Mouse (Mus musculus) intestine, embryonic 15.5 days (tissue): ENCODE measurements around the gene Maml1. TPM values are rescaled to one million over a fixed set of nuclear protein-coding genes. Genes with fewer than 3 reads are reported as not detected.
A peak's percentile ranks its signal among the peaks of the same experiment; 100 is the strongest.

Experiments
- ATAC-seq: fragments of 200-750 bp; cut with Nextera tagmentation; 2 replicates; pipeline ENCODE4 v1.8.0; 2017; ENCODE audit warnings: moderate TSS enrichment, moderate library complexity
- H3K27ac ChIP-seq: fragments of 300-500 bp; sonication (generic); 2 replicates; pipeline ENCODE4 v1.5.1; 2015; ENCODE audit warnings: mild to moderate bottlenecking, inconsistent platforms
- H3K27me3 ChIP-seq: fragments of 300-500 bp; sonication (generic); replicated peaks from 2 replicates; pipeline ENCODE4 v1.6.1; 2015; ENCODE audit warnings: inconsistent platforms
- H3K36me3 ChIP-seq: fragments of 300-500 bp; sonication (generic); 2 replicates; pipeline ENCODE4 v1.6.1; 2015; ENCODE audit warnings: inconsistent platforms
- H3K4me1 ChIP-seq: fragments of 300-500 bp; sonication (generic); replicated peaks from 2 replicates; pipeline ENCODE4 v1.6.1; 2015; ENCODE audit warnings: inconsistent platforms
- H3K4me2 ChIP-seq: fragments of 300-500 bp; sonication (generic); replicated peaks from 2 replicates; pipeline ENCODE4 v1.6.1; 2015; ENCODE audit warnings: mild to moderate bottlenecking, inconsistent platforms
- H3K4me3 ChIP-seq: fragments of 300-500 bp; sonication (generic); replicated peaks from 2 replicates; pipeline ENCODE4 v1.5.1; 2015; ENCODE audit warnings: inconsistent platforms
- H3K9ac ChIP-seq: fragments of 300-500 bp; sonication (generic); 2 replicates; pipeline ENCODE4 v1.6.1; 2015; ENCODE audit warnings: inconsistent platforms
- H3K9me3 ChIP-seq: fragments of 300-500 bp; sonication (generic); 2 replicates; pipeline ENCODE4 v1.6.1; 2016; ENCODE audit warnings: inconsistent platforms
- WGBS: fragments of 180-500 bp; shearing (Covaris S2); methylation state at CpG from one replicate; pipeline ENCODE4 v1.1.7; 2015; 5-methylcytosine and 5-hydroxymethylcytosine counted together
- polyA plus RNA-seq: library from polyadenylated mRNA; unstranded; fragments of >200 nt; fragmentation: Nextera tagmentation; extraction: Ambion mirVana; gene quantifications from 2 replicates; pipeline ENCODE4 v1.2.1, GENCODE M21; 2015

The Maml1 gene
- polyA plus RNA-seq, 1 experiment from 2014 or later, result 4.3 TPM

DNA sequence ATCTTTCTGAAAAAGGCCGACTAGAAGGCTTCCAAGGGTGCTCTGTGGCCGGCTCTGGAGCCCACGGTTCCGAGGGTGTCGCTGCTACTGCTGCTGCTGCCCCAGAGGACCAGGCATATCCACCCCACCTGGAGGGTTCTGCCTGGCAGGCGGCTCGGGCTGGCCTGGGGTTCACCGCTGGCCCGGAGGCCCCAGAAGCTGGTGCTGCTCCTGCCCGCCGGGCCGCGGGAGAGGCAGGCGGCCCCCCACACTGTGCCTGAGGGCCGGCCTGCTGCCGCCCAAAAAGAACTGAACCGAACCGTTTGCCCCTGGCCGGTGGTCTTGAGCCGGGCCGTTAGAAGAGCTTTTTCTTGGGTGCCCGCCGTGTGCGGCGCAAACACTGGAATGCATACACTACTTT lies 57.5 kb downstream of the Maml1 start:
- no peak for ATAC-seq
- H3K9ac ChIP-seq, result no peak overlapping the region
- 0 out of 2 replicates have a peak, but pooled peaks cover 10% of the 10 kb centered on the region for H3K27me3 ChIP-seq
- H3K27ac ChIP-seq, result no peak overlapping the region
- WGBS, result 96% methylated on average over 25 of the region's 25 CpGs
- no peak overlapping the region for H3K4me2 ChIP-seq
- no peak overlapping the region for H3K4me3 ChIP-seq
- H3K4me1 ChIP-seq, result peaks cover 24% of the 10 kb centered on the region
- no peaks in the 10 kb centered on the region for H3K9me3 ChIP-seq
- peaks cover 34% of the 10 kb centered on the region for H3K36me3 ChIP-seq

DNA sequence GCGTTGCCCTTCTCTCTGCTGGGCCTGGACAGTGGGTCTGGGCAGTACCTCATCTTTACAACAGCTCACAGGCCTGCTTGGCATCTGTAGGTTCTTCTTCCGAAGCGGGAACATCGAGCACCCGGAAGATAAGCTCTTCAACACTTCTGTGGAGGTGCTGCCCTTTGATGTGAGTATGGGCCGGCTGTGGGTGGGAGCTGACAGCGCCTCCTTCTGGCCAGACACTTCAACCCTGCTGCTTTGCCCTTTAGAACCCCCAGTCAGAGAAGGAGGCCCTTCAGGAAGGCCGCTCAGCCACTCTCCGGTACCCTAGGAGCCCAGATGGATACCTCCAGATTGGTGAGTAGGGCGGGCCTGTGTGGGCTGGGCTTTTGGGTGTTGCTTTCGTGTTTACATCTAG lies 58.1 kb downstream of the Maml1 start:
- no peaks in the 10 kb centered on the region for H3K9me3 ChIP-seq
- H3K4me2 ChIP-seq, result no peak overlapping the region
- no peak overlapping the region for H3K4me3 ChIP-seq
- H3K27ac ChIP-seq, result no peak overlapping the region
- H3K36me3 ChIP-seq, result peaks cover 34% of the 10 kb centered on the region
- 88% methylated on average over 11 of the region's 11 CpGs for WGBS
- H3K4me1 ChIP-seq, result peaks cover 24% of the 10 kb centered on the region
- 0 out of 2 replicates have a peak, but pooled peaks cover 10% of the 10 kb centered on the region for H3K27me3 ChIP-seq
- H3K9ac ChIP-seq, result no peak overlapping the region
- ATAC-seq, result no peak

DNA sequence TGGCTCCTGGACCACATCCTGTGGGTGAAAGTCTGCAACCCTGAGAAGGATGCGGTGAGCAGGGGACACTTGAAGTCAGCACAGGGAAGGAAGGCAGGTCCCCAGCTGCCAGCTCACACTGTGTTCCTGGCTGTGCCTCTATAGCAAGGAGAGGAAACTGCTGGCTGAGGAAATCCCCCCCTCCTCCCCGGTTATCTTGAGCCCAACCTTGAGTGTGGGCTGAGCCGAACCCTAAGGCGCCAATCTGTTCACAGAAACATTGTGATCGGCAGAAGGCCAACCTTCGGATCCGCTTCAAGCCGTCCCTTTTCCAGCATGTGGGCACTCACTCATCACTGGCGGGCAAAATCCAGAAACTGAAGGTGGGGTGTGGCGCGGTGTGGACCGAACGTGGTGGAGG lies 59.1 kb downstream of the Maml1 start:
- H3K4me1 ChIP-seq, result peaks cover 26% of the 10 kb centered on the region
- peaks cover 34% of the 10 kb centered on the region for H3K36me3 ChIP-seq
- 0 out of 2 replicates have a peak, but pooled peaks cover 6% of the 10 kb centered on the region for H3K27me3 ChIP-seq
- H3K27ac ChIP-seq, result no peak overlapping the region
- no peak overlapping the region for H3K4me3 ChIP-seq
- H3K4me2 ChIP-seq, result no peak overlapping the region
- H3K9me3 ChIP-seq, result no peaks in the 10 kb centered on the region
- no peak overlapping the region for H3K9ac ChIP-seq
- WGBS, result 97% methylated on average over 13 of the region's 13 CpGs
- no peak for ATAC-seq

DNA sequence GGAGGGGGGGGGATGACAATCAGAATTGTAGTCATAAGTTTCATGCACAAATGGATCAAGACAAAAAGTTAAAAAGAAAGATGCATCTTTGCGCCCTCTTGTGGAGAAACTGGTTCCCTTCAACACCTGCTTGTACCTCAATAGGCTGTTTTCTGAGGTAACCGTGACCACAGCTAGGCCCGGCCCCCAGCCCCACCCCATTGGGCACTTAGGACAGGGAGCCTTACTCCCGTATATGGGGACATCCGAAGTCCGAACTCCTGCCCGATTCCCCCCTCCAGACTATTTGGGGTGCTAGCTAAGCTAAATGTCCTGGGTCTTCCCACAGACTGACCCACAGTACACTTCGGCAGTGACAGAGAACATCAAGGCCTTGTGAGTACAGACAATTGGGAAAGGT lies 60.7 kb downstream of the Maml1 start:
- H3K4me1 ChIP-seq, result peaks cover 28% of the 10 kb centered on the region
- no peak overlapping the region for H3K9ac ChIP-seq
- peak; percentile 26; the same call in 1 of the 2 replicates for ATAC-seq
- no peaks in the 10 kb centered on the region for H3K9me3 ChIP-seq
- no peak overlapping the region for H3K4me3 ChIP-seq
- 25% methylated on average over 8 of the region's 8 CpGs for WGBS
- no peaks in the 10 kb centered on the region for H3K27me3 ChIP-seq
- peaks cover 34% of the 10 kb centered on the region for H3K36me3 ChIP-seq
- no peak overlapping the region for H3K27ac ChIP-seq
- peak overlapping the region; percentile 62 for H3K4me2 ChIP-seq

DNA sequence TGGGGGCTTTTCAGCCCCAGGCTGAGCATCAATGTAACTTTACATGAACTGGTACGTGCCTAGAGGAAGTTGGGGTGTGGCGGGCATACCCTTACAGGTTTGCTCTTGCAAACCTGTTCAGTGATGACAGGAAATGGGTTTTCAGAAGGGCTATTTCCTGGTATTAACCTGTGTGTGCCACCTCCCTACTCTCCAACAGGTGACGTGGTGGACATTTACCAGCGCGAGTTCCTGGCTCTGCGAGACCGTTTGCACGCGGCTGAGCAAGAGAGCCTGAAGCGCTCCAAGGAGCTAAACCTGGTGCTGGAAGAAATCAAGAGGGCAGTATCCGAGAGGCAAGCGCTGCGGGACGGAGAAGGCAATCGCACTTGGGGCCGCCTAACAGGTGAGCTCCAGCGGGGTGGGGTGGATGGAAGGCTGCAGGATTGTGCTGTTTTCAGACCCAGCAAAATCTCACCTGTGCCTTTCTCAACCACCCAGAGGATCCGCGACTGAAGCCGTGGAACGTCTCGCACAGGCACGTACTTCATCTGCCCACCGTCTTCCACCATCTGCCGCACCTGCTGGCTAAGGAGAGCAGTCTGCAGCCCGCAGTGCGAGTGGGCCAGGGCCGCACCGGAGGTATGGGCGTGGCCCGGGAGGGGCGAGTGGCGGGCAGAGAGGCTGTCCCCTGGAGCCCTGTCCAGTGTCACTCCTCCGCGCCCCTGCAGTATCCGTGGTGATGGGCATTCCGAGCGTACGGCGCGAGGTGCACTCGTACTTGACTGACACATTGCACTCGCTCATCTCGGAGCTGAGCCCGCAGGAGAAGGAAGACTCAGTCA lies 61.4 kb downstream of the Maml1 start:
- H3K4me1 ChIP-seq, result peaks cover 31% of the 10 kb centered on the region
- WGBS, result 40% methylated on average over 45 of the region's 45 CpGs
- no peaks in the 10 kb centered on the region for H3K27me3 ChIP-seq
- no peak overlapping the region for H3K9ac ChIP-seq
- H3K4me2 ChIP-seq, result peak overlapping the region; percentile 62
- H3K9me3 ChIP-seq, result no peaks in the 10 kb centered on the region
- H3K4me3 ChIP-seq, result peak overlapping the region; percentile 17
- H3K36me3 ChIP-seq, result peaks cover 34% of the 10 kb centered on the region
- H3K27ac ChIP-seq, result no peak overlapping the region
- ATAC-seq, result peak; percentile 46

DNA sequence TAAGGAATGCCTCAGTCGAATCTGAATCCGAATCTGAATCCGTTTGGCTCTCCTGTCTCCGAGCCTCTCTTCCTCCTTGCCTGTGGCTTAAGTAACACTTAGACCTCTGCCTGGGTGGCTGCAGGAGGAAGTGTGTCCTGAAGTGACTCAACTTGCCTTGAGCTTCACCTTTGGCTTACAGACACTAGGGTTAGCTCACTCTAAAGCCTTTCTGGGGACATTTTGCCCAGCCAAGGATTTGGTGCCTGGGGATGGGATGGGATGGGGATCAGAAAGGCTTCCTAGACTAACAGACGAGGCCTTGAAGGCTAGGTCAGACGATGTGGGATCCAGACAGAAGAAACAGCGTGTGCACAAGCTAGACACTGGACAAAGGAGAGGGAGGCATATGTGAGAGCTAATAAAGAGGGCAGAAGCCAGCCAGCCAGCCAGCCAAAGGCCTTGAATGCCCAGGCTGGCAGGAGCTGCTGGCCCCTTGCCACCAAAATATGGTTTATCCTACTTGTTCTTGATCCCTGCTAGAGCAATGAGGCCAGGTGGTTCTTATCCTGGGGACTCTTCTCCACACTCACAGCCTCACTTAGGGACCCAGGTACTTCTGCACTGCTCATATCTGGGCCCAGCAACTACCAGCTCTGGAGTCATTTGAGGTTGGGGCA lies 62.7 kb downstream of the Maml1 start:
- H3K4me1 ChIP-seq, result peaks cover 31% of the 10 kb centered on the region
- no peak overlapping the region for H3K9ac ChIP-seq
- H3K27me3 ChIP-seq, result no peaks in the 10 kb centered on the region
- H3K9me3 ChIP-seq, result no peaks in the 10 kb centered on the region
- peaks cover 27% of the 10 kb centered on the region for H3K36me3 ChIP-seq
- H3K4me2 ChIP-seq, result no peak overlapping the region; the same call in 1 of the 2 replicates
- no peak for ATAC-seq
- no peak overlapping the region for H3K4me3 ChIP-seq
- no peak overlapping the region for H3K27ac ChIP-seq
- 46% methylated on average over 7 of the region's 7 CpGs for WGBS

DNA sequence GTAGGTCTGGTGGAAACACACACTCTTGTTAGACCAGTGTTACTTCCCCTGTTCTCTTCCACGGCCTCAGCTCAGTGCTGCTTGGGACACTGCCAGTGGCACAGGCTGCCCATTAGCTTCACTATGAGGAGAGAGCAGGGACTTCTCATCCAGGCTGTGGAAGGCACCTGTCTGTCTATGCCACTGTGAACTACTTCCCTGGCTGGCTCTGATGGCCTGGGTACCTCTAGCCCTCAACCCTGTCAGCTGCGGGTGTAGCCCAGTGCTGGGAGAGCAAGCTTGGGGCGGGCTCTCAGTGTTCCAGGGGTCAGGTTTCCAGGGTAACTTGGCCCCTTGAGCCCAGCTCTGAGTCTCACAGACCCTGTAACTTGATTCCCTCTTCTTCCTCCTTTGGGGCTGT lies 63.3 kb downstream of the Maml1 start:
- no peak for ATAC-seq
- Histone ChIP-seq H3K4me3 (no peak overlapping the region), H3K4me2 (no peak overlapping the region), H3K27me3 (no peaks in the 10 kb centered on the region), H3K4me1 (peaks cover 35% of the 10 kb centered on the region), H3K9ac (no peak overlapping the region), H3K27ac (no peak overlapping the region), H3K9me3 (no peaks in the 10 kb centered on the region), H3K36me3 (peaks cover 21% of the 10 kb centered on the region)
- 44% methylated on average over 3 of the region's 3 CpGs for WGBS

DNA sequence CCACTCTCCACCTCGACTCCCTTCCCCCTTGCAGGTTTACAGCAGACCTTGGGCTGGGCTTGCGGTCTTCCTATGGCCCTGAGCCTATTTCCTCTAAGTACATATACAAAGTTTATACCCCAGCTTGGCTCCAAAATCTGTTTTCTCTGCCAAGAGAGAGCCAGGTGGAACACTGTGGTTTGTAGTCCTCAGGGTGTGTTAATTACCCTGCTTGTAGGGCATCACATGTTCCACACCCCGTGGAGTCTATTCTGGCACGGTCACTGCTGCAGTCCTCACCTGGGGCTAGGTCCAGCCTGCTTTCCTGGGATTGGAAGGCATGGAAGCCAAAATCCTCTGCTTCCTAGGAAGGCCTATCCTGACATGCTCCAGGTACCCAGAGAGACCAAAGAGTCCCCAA lies 64.4 kb downstream of the Maml1 start:
- WGBS, result 87% methylated on average over 4 of the region's 4 CpGs
- Histone ChIP-seq H3K4me1 (peaks cover 41% of the 10 kb centered on the region), H3K27ac (no peak overlapping the region), H3K9ac (no peak overlapping the region), H3K36me3 (peaks cover 12% of the 10 kb centered on the region; the same call in 1 of the 2 replicates), H3K4me2 (no peak overlapping the region), H3K9me3 (no peaks in the 10 kb centered on the region), H3K27me3 (no peaks in the 10 kb centered on the region), H3K4me3 (no peak overlapping the region)
- no peak for ATAC-seq

DNA sequence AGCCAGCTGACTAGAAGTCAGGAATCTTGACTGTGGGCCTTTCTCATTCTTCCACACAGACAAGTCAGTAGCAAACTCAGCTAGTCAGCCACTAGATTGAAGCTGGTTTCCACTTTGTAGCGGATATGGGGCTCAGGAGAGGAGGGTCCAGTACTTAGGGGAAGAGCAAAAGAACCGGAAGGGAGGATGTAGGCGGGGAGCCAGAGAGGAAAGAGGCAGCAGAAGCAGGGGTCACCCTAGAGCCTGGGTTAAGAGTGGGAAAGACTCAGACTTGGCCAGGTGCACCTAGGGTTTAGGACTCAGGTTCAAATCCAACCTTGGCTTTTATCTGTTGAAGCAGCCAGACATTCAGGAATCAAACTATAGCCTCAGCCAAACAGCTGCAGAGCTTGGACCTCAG lies 64.9 kb downstream of the Maml1 start:
- ATAC-seq, result no peak
- Histone ChIP-seq H3K4me3 (no peak overlapping the region), H3K27ac (no peak overlapping the region), H3K9me3 (no peaks in the 10 kb centered on the region), H3K36me3 (peaks cover 7% of the 10 kb centered on the region; the same call in 1 of the 2 replicates), H3K4me2 (peak overlapping the region; percentile 94; the same call in 1 of the 2 replicates), H3K27me3 (no peaks in the 10 kb centered on the region), H3K4me1 (peaks cover 42% of the 10 kb centered on the region), H3K9ac (no peak overlapping the region)
- WGBS, result 82% methylated on average over 3 of the region's 3 CpGs

DNA sequence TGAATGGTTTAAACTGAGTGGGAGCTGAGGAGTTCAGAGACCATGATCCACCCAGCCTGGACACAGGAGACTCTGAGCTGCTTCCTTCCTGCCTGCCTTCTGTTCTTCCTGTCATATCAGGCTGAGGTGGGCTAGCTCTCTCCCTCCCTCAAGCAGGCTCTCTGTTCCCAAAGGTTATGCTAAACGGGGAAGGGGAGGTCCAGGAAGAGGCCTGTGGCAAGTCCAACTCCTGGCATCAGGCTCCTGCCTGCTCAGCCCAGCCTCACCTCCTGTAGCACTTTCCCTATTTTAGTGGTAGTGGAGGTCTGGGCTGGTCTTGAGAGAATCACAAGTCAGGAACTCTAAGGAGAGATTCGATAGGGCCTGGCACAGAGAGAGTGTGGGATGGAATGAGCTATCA lies 65.7 kb downstream of the Maml1 start:
- H3K27ac ChIP-seq, result 0 out of 2 replicates have a peak overlapping the region, but pooled peaks have one; percentile 91

DNA sequence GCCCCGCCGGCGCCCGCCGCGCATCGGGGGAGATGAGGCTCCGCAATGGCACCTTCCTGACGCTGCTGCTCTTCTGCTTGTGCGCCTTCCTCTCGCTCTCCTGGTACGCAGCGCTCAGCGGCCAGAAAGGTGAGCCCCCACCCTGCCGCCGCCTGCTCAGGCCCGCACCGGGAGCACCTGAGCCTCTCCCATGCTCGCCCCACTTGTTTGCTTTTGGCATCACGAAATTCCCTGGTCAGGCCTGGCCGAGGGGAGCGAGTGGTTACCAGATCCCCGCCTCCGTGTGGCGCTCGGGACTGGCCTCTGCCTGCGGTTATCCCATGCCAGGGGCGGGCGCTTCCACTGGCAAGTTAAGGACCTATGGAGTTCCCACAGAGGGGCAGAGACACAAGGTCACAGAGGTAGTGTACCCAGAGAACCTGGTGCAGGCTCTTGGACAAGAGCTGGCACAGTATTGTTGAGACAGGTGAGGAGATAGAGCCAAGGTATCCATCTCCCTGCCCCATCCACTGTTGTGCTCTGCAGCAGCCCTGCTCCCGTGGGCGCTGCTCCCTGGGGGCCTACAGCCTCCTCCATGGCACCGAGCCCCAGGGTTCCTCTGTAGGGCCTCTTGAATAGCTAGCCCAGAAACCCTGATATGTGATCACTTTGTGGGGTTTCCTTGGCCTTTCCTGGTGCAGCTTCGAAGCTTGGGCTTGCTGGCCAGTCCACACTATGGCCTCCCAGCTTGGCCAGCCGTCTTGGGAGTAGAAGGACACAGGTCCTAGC lies 66.3 kb downstream of the Maml1 start:
- Histone ChIP-seq H3K36me3 (no peaks in the 10 kb centered on the region), H3K4me1 (peaks cover 38% of the 10 kb centered on the region), H3K27ac (peak overlapping the region; percentile 91), H3K9ac (peak overlapping the region; percentile 94), H3K4me2 (peak overlapping the region; percentile 94), H3K27me3 (no peaks in the 10 kb centered on the region), H3K4me3 (peak overlapping the region; percentile 95), H3K9me3 (no peaks in the 10 kb centered on the region)
- WGBS, result 3% methylated on average over 34 of the region's 34 CpGs
- peak; percentile 24 for ATAC-seq

More for the DNA sequence above, 65.7 kb downstream of the Maml1 start:
- Histone ChIP-seq H3K4me3 (peak overlapping the region; percentile 95), H3K9me3 (no peaks in the 10 kb centered on the region), H3K9ac (peak overlapping the region; percentile 94), H3K36me3 (no peaks in the 10 kb centered on the region), H3K27me3 (no peaks in the 10 kb centered on the region), H3K4me2 (peak overlapping the region; percentile 94), H3K4me1 (peaks cover 42% of the 10 kb centered on the region)
- ATAC-seq, result no peak
- 34% methylated on average over 2 of the region's 2 CpGs for WGBS
